Mouse (Mus musculus) gastrocnemius, postnatal 10 days (tissue): Measurements from ENCODE around the gene Dvl2. TPM values are rescaled to one million over a fixed set of nuclear protein-coding genes. Genes with fewer than 3 reads are reported as not detected.
A peak's percentile ranks its signal among the peaks of the same experiment; 100 is the strongest.
"Not testable (repeated sequence)": the region's sequence is repeated elsewhere in the genome, so short reads cannot be mapped to it uniquely, and the experiment has no call there.

Experiments
- DNase-seq: peaks from one replicate; pipeline ENCODE4 v3.0.0; 2021; ENCODE audit warnings: mixed read lengths
- total RNA-seq, 2 experiments: library from RNA; stranded (reverse); gene quantifications; 2 replicates each; pipeline ENCODE4 v1.2.3; 2021

Gene Dvl2
- total RNA-seq, 2 experiments from 2014 or later, result 8.2 to 14.7 TPM

DNA sequence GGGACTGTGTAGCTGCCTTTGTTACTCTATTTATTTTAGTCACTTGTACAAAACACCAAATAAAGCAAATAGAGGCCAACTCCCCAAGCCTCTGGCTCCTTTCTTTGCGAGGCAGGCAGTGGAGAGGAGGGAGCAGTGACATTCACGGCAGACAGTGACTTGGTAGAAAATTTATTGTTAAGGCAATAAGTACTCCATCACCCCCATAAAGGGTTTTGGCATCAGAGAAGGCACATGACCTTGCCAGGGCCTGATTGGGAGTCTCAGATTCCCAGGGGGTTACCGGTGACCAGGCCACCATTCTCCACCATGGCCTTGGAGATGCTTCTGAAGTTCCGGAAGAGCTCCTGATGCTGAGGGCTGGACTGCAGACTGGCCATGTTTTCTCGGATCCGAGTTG is 9.6 kb downstream of the Dvl2 start:
- DNase-seq, result no peak

DNA sequence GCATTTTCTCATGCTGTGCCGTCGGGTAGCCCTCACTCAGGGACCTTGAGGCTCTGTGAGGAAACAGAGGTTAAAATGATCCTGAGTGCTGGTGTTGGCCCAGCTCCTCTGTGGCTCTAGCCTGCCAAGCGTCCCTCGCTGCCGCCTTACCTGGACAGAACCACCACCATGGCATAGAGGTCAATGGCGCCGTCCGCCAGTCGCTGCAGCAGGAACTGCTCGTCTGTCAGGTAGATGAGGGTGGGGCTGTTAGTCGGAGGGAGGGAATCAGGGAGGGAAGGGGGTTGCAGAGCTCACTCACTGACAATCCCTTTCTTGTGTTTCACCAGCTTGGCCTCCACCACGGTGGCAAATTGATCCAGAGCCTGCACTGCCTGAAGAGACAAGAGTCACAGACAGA is 10.2 kb downstream of the Dvl2 start:
- DNase-seq, result no peak

DNA sequence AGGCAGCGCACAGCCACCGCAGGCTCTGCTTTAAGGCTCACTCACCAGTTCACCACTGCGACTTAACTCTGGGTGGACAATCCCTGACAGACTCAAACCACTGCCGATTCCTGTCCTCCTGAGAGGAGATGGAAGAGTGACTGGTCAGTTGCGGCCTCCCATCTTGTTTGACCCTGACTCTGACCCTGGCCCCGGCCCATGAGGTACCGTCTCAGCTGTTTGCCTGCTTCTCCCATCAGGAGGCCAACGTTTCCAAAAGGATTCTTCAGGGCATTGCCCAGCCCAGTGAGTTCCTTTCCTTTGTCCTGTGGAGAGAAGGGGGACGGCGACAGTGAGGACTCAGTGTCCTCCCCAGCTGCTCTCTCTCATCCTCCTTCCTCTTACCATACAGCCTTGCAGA is 10.6 kb downstream of the Dvl2 start:
- no peak for DNase-seq

DNA sequence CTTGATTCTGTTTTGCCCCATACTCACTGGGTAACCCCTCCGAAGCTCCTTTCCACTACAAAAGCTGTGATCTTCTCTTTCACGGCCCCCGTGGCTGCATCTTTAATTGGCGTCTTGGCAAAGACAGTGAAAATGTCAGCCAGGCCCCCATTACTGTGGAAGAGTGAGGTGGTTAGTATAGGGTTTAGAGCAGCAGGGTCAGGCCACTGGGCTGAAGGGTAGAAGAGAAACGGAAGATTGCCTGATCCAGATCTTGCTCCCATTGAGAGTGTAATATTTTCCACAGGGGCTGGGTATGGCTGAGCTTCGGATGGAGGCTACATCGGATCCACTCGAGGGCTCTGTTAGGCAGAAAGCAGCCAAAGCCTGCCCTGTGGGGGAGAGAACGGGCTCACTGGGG is 12.5 kb downstream of the Dvl2 start:
- no peak for DNase-seq

DNA sequence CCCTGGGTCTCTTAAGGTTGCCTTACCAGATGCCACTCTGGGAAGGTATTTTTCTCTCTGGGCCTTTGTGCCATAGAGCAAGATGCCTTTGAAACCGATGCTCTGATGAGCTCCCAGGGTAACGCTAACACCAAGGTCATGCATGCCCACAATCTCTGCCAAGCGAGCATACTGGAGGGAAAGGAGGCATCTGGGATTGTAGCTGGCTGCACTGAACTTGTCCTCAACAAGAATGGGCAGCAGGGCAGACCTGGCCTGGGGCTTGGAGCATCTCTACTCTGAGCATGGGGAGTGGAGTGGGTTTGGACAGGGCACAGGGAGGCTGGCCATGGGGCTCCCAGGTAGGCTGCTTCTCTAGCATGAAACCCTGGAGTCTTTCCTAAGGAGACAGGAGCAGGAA is 13.0 kb downstream of the Dvl2 start:
- no peak for DNase-seq

DNA sequence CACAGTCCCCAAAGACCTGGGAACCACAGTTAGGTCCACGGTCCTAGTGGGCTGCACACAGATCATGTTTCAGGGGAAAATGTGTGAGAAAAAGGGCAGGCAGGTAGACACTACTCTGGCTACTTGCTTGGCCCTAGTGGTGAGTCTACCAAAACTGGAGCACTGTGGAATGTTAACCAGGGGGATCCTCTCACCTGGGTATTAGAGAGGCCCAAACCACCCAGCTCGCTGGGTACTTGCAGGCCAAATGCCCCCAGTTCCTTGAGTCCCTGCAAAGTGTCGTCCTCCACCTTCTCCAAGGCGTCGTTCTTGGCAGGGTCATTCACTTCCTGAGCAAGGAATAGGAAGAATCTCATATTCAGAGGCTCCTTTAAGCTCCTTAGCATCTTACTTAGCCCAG is 13.7 kb downstream of the Dvl2 start:
- DNase-seq, result no peak

DNA sequence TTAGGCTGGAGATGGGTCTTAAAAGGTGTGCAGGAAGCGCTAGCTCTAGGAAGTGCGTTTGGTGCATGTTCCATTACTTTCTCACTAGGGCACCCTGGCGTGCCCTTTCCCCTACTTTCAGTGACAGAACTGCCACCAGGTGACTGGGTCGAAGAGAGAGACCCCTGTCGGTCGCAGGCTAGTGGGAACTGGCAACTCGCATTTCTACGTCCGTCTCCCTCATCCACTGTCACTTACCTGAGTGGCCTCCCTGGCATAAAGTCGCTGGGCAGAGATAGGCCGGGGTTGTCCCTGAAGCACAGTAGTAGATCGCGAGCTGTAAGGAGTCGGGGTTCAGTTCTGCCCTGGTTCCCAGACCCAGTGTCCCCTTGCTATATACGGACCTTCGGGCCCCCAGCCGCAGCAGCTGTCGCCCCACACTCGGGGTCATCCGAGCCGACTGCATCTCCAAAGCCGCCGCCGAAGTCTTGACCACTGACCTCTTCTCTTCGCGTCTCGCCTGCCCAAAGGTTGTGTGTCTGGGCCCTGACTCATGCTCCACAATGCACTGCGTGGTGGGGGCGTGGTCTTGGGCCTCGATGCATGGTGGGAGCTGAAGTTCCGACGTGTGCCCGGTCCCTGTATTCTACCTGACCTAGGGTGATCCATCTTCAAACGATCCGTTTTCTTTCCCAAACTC is 14.6 kb downstream of the Dvl2 start, which contains the start of gene Acadvl:
Gene Acadvl (minus strand): TSS at position 532 of the 679 bp plus-strand sequence.
- peak; percentile 84 for DNase-seq

DNA sequence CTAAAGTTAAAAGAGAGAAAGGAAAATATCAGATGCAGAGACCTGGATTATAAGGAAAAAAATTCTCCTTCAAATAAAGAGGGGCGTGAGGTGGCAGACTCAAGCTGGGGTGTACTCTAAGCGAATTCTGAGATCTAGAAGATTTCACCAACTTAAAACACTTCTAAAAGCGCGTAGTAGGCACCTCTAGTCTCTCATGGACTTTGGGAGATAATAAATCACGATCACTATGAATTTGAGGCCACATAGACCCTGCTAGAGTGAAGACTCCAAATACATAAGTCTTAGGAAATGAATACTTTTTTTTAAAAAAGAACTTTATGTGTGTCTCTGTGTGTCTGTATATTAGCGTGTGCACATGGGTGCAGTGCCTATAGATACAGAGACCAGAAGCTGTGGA is 15.3 kb downstream of the Dvl2 start:
- DNase-seq, result no peak

DNA sequence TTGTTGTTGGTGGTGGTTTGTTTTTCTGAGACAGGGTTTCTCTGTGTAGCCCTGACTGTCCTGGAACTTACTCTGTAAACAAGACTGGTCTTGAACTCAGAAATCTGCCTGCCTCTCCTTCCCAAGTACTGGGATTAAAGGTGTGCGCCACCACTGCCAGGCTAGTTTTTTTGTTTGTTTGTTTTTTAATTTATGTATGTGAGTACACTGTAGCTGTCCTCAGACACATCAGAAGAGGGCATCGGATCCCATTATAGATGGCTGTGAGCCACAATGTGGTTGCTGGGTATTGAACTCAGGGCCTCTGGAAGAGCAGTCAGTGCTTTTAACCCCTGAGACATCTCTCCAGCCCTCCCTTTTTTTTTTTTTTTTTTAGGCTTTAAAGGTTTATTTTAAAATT is 15.8 kb downstream of the Dvl2 start:
- DNase-seq, result not testable (repeated sequence)

DNA sequence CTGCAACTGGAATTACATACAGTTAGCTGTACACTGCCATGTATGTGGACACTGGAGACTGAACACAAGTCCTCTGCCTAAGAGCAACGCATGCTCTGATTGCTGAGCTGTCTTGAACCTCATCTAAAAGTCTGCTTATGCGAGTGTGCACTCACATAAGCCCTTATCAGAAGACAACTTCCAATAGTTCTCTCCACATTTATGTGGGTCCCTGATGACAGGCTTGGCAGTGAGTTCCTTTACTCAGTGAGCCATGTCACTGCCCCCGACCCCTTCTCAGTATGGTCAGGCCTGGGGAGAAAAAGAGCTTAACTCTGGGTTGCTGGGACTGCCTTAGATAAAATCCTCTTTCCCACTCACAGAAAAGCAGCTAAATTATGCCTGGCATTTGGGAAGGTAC is 16.3 kb downstream of the Dvl2 start, which contains the start of gene Dlg4:
Gene Dlg4 (plus strand): TSS at position 274 of the 400 bp plus-strand sequence.
- DNase-seq, result no peak

DNA sequence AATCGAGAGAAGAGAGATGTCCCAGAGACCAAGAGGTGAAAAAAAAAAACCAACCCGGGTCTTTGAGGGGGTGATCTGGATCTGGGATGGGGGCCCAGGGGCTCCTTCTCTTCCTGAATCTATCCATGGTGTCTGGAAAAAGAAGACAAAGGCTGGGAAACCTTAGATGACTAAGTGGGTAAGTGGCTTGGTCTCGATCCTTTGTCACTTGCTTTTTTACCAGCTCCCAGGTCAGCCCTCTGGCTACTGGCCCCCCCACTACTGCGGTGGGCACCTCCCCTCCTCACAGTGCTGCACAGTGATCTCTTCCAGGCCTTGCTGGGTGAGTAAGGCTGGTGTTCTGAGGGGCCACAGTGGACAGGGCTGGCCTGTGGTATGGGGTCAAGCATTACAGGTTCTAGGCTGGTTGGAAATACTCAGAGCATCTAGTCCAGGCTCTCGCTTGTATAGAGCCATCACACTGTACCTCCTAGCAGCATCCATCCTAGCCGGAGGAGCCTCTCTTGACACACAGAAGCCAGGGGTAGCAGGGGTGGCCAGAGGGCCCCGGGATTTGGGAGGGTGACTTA is 16.9 kb downstream of the Dvl2 start:
- DNase-seq, result no peak

DNA sequence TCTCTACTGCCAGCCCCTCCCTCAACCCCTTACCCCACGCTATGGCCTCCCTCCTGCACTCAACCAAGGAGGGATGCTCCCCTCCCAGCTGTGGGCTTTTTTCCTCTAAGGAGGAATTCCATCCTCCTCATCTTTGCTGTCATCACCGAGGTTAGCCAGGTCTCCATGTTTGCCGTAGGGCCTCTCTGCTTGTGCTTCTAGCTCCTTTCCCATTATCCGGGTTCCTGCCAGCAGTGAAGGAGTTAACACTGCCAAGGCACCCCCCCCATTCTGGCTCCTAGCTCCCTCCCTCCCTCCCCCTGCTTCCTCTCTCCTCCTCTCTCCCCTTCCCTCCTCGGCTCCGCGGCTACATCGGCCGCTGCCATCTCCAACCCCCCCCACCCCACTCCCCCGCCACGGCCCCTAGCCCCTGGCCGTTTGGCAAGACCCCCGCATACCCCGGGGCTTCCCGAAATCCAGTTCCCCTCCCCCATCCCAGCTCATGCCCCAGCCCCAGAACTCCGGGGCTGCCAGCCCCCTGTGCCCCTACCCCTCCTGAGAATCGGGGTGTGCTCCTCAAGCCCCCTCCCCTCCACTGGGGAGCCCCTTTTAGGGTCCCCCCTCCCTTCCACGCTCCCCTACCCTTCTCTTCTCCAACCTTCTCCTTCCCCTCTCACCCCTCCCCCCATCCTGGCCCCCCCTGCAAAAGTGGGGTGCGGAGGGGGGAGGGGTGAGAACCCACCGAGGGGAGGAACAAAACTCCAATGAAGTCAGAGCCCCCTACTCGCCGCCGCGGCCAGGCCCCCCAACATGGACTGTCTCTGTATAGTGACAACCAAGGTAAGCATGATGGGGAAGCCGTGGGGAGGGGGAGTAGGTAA is 18.0 kb downstream of the Dvl2 start:
- DNase-seq, result peak; percentile 62

DNA sequence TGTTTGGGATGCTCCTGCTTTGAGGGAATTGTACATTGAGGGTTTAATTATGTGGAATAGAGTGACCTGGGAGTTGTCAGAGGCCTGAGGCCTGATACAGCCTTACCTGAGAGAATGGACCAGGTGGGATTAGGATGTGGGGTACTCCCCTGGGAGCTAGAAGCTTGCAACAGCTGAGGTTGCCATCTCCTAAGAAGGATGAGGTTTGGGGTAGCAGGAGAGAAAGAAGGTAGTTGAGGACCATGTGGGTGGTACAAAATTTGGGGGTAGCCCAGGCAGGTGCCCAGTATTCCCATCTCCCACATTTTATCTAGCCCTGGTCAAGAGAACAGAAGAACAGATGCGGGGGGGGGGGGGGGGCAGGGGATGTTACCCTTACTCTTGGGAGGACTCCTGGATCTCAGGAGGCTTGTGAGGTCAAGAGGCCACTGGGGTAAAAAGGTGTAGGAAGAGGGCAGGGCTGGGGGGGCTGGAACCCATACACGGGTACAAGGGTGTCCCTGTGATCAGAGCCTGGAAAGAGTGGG is 19.2 kb downstream of the Dvl2 start:
- DNase-seq, result no peak

DNA sequence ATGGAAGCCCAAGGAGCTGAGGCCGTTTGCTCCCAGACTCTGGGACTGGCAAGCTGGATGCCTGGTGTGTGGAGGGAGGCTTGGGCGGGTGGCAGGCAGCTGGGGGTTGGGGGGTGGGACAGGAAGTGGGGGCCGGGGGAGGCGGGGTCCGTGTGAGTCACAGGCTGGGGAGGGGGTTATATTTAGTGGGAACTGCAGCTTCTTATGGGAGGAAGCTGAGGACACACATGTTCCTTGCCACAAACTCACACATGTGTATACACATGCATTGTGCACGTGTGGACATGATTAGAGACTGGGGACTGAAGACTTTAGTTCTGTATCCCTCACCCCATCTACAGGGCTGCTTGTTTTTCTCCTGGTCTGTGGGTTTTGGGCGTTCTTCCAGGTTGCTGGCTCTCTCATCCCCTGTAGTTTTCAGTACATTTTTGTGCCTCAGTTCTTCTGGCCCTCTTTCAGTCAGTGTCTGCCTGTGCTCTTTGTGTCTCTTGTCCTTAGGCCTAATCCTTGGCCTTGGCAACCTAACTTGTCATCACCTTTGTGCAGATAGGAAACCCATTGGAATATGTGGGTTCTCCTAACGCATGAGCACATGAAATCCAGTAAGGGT is 19.7 kb downstream of the Dvl2 start:
- no peak for DNase-seq

DNA sequence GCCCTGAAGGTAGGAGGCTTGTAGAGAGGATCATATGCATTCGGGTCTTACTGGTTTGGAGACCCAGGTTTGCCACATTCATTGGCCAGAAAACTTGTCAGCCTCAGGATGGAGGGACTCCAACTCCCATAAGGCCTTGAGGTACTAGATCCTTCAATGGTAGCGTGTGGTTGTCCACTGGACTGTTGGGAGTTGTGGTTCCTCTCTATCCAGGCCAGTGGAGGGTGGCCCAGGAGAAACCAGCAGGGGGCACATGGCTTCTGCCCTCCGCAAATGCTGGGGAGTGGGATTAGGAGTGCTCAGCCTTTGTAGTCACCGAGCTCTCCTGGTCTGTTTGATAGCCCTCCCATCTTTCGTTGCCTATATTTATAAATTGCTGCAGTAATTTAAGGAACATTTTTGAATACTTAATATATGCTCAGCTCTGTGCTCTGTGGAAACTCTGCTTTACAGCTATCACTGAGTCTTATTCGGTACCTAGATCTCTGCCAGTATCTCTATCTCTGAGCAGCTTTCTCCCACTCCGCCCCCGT is 20.4 kb downstream of the Dvl2 start:
- DNase-seq, result peak; percentile 61

DNA sequence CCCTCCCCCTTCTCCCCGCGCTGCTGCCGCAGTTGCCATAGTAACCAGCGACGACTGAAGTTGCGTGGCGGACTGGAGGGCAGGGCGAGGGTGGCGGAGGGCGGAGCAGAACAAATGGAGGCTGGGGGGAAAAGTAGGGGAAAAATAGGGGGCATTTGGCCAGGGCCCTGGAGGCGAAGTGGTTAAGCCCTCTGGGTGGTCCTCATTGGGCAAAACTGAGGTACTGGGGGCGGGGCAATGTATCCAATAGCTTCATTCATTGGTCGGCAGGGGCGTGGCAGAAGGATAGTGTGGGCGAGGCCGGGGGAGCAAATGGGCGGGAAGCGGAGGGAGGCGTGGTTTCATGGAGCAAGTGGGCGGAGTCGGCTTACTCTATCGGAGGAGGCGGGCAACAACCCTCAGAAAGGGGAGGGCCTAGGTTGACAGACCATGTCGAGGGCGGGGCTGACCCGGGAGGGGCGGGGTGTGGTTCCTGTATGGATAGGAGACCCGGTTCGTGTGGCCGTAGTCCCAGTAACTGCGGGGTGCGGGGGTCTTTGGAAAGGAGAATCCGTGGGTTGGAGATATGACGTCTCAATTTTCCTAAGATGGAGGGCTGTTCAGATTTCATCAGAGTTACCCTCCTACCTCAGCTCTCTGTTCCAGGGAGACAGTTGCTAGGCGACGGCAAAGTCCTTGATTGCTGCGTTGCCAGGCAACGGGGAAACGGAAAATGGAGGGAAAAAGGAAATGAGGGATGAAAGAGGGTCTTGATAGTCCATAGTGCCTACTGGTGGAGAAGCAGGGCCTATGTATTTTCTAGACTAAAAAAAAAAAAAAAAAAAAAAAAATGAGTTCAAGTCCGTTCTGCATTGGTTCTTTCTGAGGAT is 21.1 kb downstream of the Dvl2 start:
- peak; percentile 97 for DNase-seq

DNA sequence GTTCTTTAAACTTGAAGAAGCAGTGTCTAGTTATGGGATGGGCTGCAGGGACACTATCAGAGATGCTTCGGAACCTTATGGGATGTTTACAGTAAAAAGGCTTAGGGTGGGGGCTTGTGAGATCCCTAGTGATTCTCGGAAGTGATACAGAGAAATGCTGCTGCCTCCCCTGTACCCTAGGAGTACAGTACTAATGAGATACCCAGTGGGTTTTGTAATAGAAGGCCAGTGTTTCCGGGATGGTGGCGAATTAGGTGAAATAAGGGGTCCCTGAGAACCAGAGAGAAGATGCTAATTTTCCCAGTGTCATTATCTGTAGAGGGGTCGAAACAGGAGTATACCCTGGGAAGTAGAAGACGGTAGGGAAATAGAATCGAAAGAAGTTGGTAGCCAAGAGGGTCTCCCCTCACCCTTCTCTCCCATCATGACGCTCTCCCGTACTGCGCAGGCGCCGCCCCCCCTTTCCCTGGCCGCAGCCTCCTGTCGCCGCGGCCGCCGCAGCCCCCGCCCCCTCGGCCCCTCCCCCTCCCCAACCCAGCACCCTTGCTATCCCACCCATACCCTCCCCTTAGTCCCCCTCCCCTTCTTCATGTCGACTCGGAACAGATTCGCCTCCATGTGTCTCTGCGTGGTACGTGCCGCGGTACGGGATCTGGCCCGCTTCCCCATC is 23.2 kb downstream of the Dvl2 start:
- DNase-seq, result no peak

DNA sequence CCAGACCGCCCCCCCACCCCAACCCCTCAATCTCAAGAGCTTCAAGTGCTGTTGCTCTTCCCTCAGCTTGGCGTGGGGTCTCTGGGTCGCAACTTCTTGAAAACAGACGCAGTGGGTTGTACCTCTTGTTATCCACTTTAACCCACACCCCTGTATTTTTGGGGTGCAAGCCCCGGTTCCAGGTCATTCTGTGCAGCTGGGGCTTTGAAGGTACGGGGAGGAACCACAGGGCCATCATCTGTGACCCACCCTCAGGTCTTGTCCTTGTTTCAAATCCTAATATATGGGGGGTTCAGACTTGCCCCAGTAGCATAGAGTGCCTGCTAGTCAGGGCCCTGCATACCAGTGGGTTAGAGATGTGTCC is 23.7 kb downstream of the Dvl2 start:
- no peak for DNase-seq

DNA sequence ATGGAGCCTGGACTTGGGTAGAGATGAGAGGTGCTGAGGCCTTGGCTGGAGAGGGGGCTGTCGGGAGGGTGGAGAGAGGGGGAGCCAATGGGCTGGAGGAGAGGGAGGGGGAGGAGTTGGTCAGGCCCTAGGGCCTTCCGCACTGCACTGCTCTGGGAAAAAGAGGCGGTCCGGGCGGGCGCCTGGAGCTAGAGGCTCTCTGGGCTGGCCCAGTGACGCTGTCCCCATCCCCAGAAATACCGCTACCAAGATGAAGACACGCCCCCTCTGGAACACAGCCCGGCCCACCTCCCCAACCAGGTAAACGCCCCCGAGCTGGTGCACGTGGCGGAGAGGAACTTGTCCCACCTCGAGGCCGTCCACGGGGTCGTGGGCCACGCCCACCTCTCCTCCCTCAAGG is 26.3 kb downstream of the Dvl2 start:
- peak; percentile 75 for DNase-seq

DNA sequence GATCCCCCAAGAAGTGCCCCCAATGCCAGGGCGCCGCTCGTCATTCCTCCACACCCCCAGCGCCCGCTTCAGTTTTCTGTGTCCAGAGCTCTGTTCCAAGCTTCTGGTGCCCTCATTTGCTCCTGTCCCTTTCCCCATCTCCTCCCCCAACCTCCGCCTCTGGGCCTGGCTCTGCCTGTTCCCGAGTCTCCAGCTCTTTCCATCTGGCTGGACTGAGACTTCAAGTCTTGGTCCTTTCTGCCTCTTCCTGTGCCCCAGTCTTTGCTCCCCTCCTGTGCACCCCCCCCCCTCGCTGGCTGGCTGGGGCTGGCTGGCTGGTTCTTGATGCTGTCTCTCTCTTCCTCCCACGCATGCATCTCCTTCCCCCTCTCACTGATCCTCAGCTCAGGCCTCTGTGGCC is 27.0 kb downstream of the Dvl2 start:
- DNase-seq, result peak; percentile 47
